Mouse (Mus musculus) embryonic fibroblast, embryonic 13.5 days (primary cell): ENCODE data around the gene Kcnmb1.

Experiments
- CTCF ChIP-seq: IDR thresholded peaks from 2 replicates; pipeline ENCODE4 v1.5.1; 2011; ENCODE audit warnings: mild to moderate bottlenecking, control low read depth, low read length, moderate library complexity, borderline replicate concordance; ENCODE audit not compliant: insufficient read depth
- POLR2A ChIP-seq: IDR thresholded peaks from 2 replicates; pipeline ENCODE4 v1.6.1; 2011; ENCODE audit warnings: low read depth, mild to moderate bottlenecking, control low read depth, low read length, moderate library complexity

- no peak for TF ChIP-seq CTCF
- TF ChIP-seq POLR2A, result no peak
These were observed 43.0 kb upstream of the Kcnmb1 start for GRCm38 (mm10) chr11:33919826-33920225.
